Mouse (Mus musculus) limb, embryonic 11.5 days (tissue): Measurements from ENCODE around the gene Gnb3. TPM values are rescaled to one million over a fixed set of nuclear protein-coding genes. Genes with fewer than 3 reads are reported as not detected.
"Not testable (repeated sequence)": the region's sequence is repeated elsewhere in the genome, so short reads cannot be mapped to it uniquely, and the experiment has no call there.

Source experiments
- ATAC-seq: fragments of 200-750 bp; cut with Nextera tagmentation; 2 replicates; pipeline ENCODE4 v1.8.0; 2017; ENCODE audit warnings: low read depth; ENCODE audit not compliant: insufficient number of reproducible peaks, low FRiP score, low TSS enrichment
- DNase-seq: peaks from one replicate; pipeline ENCODE4 v3.0.0-alpha.2; 2015; ENCODE audit warnings: low spot score
- H3K27ac ChIP-seq: fragments of 300-500 bp; sonication (generic); replicated peaks from 2 replicates; pipeline ENCODE4 v1.5.1; 2014; ENCODE audit warnings: low read depth, mild to moderate bottlenecking, low read length
- H3K27me3 ChIP-seq: fragments of 300-500 bp; sonication (generic); 2 replicates; pipeline ENCODE4 v1.6.1; 2014; ENCODE audit warnings: mild to moderate bottlenecking, low read length, mixed read lengths; ENCODE audit not compliant: control insufficient read depth, insufficient read depth
- H3K36me3 ChIP-seq: fragments of 300-500 bp; sonication (generic); 2 replicates; pipeline ENCODE4 v1.6.1; 2014; ENCODE audit warnings: mild to moderate bottlenecking, low read length, moderate library complexity, mixed read lengths; ENCODE audit not compliant: control insufficient read depth, insufficient read depth
- H3K4me1 ChIP-seq: fragments of 300-500 bp; sonication (generic); 2 replicates; pipeline ENCODE4 v1.6.1; 2014; ENCODE audit warnings: low read length, mixed read lengths; ENCODE audit not compliant: control insufficient read depth, insufficient read depth
- H3K4me2 ChIP-seq: fragments of 300-500 bp; sonication (generic); 2 replicates; pipeline ENCODE4 v1.6.1; 2014; ENCODE audit warnings: low read depth, mild to moderate bottlenecking, moderate library complexity; ENCODE audit not compliant: severe bottlenecking
- H3K4me3 ChIP-seq: fragments of 300-500 bp; sonication (generic); 2 replicates; pipeline ENCODE4 v1.5.1; 2014; ENCODE audit warnings: low read depth, low read length
- H3K9ac ChIP-seq: fragments of 300-500 bp; sonication (generic); 2 replicates; pipeline ENCODE4 v1.6.1; 2014; ENCODE audit warnings: mild to moderate bottlenecking, low read length
- H3K9me3 ChIP-seq: fragments of 300-500 bp; sonication (generic); 2 replicates; pipeline ENCODE4 v1.6.1; 2016; ENCODE audit warnings: low read length; ENCODE audit not compliant: control insufficient read depth
- WGBS: fragments of 180-500 bp; shearing (Covaris S2); extraction: QIAGEN DNeasy Blood & Tissue Kit; methylation state at CpG from one replicate; pipeline ENCODE4 v1.1.7; 2014; 5-methylcytosine and 5-hydroxymethylcytosine counted together
- polyA plus RNA-seq: library from polyadenylated mRNA; unstranded; fragments of >200 nt; fragmentation: Nextera tagmentation; extraction: Ambion mirVana; gene quantifications from 2 replicates; pipeline ENCODE4 v1.2.1, GENCODE M21; 2014

The Gnb3 gene
- polyA plus RNA-seq, 1 experiment from 2014 or later: 0.43 TPM

GRCm38 (mm10) chr6:124806446-124807140 is 33.5 kb downstream of the Gnb3 start:
- no peak overlapping the region; the same call in 1 of the 2 replicates for H3K9ac ChIP-seq
- DNase-seq (no peak), ATAC-seq (no peak)
- H3K27me3 ChIP-seq: no peaks in the 10 kb centered on the region
- peaks cover 2% of the 10 kb centered on the region; the same call in 1 of the 2 replicates for H3K36me3 ChIP-seq
- WGBS: 74% methylated on average over 7 of the region's 7 CpGs
- peak overlapping the region; percentile 58; the same call in 1 of the 2 replicates for H3K27ac ChIP-seq
- H3K4me3 ChIP-seq: no peak overlapping the region
- H3K4me1 ChIP-seq: 0 out of 2 replicates have a peak, but pooled peaks cover 7% of the 10 kb centered on the region
- H3K4me2 ChIP-seq: peak overlapping the region; percentile 75; the same call in 1 of the 2 replicates
- no peaks in the 10 kb centered on the region for H3K9me3 ChIP-seq

DNA sequence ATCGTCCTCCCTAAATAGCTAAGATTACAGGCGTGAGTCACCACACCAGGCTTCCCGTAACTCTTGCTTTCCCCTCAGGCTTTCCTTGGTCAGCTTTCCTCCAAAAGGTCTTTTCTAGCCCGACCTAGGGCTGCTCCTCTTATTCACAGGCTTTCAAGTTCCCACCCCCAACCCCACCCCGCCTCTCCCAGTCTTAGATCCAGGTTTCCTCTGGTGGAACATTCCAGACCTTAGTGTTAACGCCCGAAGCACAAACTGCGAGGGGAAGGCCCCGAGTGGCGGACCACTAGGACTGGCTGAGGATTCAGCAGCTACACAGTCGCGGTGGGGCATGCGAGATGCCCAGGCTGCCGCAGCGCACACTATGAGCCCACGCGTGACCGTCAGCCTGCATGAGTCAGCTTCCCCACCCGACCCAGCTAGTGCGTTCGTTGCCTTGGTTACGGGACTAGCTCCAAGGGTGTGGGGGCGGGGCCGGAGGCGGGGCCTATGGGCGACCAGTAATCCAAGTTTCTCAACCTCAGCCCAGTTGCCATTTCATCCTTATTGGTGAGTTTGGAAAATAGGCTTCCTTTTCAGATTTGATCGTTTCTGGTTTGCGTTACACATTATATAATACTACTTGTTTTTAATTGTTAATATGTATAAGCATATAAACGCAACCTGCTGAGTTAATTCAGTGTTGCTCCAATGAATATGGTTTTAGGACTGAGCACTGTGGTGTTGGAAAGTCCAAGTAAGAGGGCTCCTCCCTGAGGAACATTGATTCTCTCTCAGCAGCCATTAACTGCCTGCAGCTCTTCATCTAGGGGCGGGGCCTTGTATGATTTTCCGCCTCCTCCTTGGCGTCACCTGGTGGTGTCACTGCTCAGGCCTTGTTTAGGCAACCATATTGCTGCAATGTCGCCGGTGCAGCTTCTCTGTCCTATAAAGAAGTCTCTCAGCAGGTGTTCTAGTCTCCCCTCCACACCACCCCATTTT is 34.4 kb downstream of the Gnb3 start:
- Histone ChIP-seq H3K4me1 (0 out of 2 replicates have a peak, but pooled peaks cover 7% of the 10 kb centered on the region), H3K9ac (peak overlapping the region; percentile 58), H3K4me2 (peak overlapping the region; percentile 75), H3K4me3 (peak overlapping the region; percentile 39), H3K27ac (peak overlapping the region; percentile 88), H3K27me3 (no peaks in the 10 kb centered on the region), H3K9me3 (no peaks in the 10 kb centered on the region), H3K36me3 (no peaks in the 10 kb centered on the region)
- DNase-seq (peak; percentile 93), ATAC-seq (peak; percentile 71)
- WGBS: 3% methylated on average over 34 of the region's 34 CpGs

DNA sequence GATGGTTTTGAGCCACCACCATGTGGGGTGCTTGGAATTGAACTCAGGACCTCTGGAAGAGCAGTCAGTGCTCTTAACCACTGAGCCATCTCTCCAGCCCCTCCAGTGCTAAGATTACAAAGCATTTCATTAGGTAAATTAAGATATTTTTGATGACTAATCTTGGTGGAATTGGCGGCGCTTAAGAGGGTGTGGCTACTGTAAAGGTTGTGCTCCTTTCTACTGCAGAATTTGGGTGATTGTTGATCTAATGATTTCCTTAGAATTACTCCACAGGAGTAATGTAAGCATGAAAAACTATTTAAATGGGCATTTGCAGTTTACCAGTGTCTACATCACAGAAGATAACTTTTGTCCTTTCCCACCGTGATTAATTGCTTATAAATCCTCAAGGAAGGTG is 35.7 kb downstream of the Gnb3 start:
- no peak for DNase-seq
- no peak overlapping the region for H3K27ac ChIP-seq
- ATAC-seq: no peak
- no peaks in the 10 kb centered on the region for H3K9me3 ChIP-seq
- no peak overlapping the region for H3K9ac ChIP-seq
- H3K36me3 ChIP-seq: no peaks in the 10 kb centered on the region
- H3K4me1 ChIP-seq: 0 out of 2 replicates have a peak, but pooled peaks cover 3% of the 10 kb centered on the region
- 94% methylated on average over 3 of the region's 3 CpGs for WGBS
- H3K27me3 ChIP-seq: no peaks in the 10 kb centered on the region
- H3K4me2 ChIP-seq: no peak overlapping the region
- H3K4me3 ChIP-seq: no peak overlapping the region

DNA sequence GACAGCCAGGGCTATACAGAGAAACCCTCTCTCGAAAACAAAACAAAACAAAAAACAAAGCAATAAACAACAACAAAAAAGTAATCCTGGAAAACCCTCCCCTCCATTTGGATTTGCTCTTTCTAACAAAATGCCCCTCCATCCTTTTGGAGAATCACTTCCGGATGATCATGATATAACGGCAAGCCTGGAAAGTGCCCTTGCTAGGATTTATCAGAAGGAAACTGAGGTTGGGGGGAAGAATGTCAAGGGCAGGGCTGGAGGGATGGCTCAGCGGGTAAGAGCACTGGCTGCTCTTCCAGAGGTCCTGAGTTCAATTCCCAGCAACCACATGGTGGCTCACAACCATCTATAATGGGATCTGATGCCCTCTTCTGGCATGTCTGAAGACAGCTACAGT is 36.4 kb downstream of the Gnb3 start:
- WGBS: 94% methylated on average over 4 of the region's 4 CpGs
- not testable (repeated sequence) for H3K27ac ChIP-seq, H3K36me3 ChIP-seq, H3K9me3 ChIP-seq, H3K4me3 ChIP-seq, ATAC-seq, H3K4me2 ChIP-seq, H3K27me3 ChIP-seq, DNase-seq, H3K4me1 ChIP-seq, H3K9ac ChIP-seq

GRCm38 (mm10) chr6:124803061-124803460 is 37.0 kb downstream of the Gnb3 start:
- no peaks in the 10 kb centered on the region for H3K27me3 ChIP-seq
- H3K36me3 ChIP-seq: no peaks in the 10 kb centered on the region
- no peaks in the 10 kb centered on the region for H3K9me3 ChIP-seq
- no peak for ATAC-seq
- WGBS: 81% methylated on average over 3 of the region's 3 CpGs
- H3K27ac ChIP-seq: no peak overlapping the region
- H3K4me3 ChIP-seq: no peak overlapping the region
- no peak overlapping the region for H3K4me2 ChIP-seq
- H3K9ac ChIP-seq: no peak overlapping the region
- no peak for DNase-seq
- H3K4me1 ChIP-seq: 0 out of 2 replicates have a peak, but pooled peaks cover 3% of the 10 kb centered on the region

- not testable (repeated sequence) for H3K27ac ChIP-seq, H3K27me3 ChIP-seq, H3K4me3 ChIP-seq, H3K36me3 ChIP-seq, H3K4me1 ChIP-seq, H3K9me3 ChIP-seq, H3K9ac ChIP-seq
- H3K4me2 ChIP-seq: peak overlapping the region; percentile 17; the same call in 1 of the 2 replicates
- 18% methylated on average over 4 of the region's 9 CpGs for WGBS
- peak; percentile 48; the same call in 1 of the 2 replicates for ATAC-seq
- DNase-seq: peak; percentile 48
Observed at GRCm38 (mm10) chr6:124802400-124802799, 37.7 kb downstream of the Gnb3 start.

- no peak for DNase-seq
- WGBS: 85% methylated on average over 2 of the region's 2 CpGs
Observed at GRCm38 (mm10) chr6:124796200-124796599, 43.9 kb downstream of the Gnb3 start.

GRCm38 (mm10) chr6:124795781-124796180 is 44.3 kb downstream of the Gnb3 start:
- Histone ChIP-seq H3K4me2 (no peak overlapping the region), H3K9me3 (no peaks in the 10 kb centered on the region), H3K27ac (no peak overlapping the region), H3K4me3 (no peak overlapping the region), H3K9ac (no peak overlapping the region), H3K36me3 (no peaks in the 10 kb centered on the region), H3K27me3 (no peaks in the 10 kb centered on the region), H3K4me1 (no peaks in the 10 kb centered on the region)
- ATAC-seq: no peak
- WGBS: 79% methylated on average over 4 of the region's 4 CpGs
- no peak for DNase-seq

More at GRCm38 (mm10) chr6:124796200-124796599, 43.9 kb downstream of the Gnb3 start:
- Histone ChIP-seq H3K27me3 (no peaks in the 10 kb centered on the region), H3K4me2 (no peak overlapping the region), H3K4me1 (no peaks in the 10 kb centered on the region), H3K4me3 (no peak overlapping the region), H3K36me3 (no peaks in the 10 kb centered on the region), H3K27ac (no peak overlapping the region), H3K9ac (no peak overlapping the region), H3K9me3 (no peaks in the 10 kb centered on the region)
- no peak for ATAC-seq
